Mouse (Mus musculus): ENCODE data around the gene 9530003J23Rik.

The 9530003J23Rik gene

DNA sequence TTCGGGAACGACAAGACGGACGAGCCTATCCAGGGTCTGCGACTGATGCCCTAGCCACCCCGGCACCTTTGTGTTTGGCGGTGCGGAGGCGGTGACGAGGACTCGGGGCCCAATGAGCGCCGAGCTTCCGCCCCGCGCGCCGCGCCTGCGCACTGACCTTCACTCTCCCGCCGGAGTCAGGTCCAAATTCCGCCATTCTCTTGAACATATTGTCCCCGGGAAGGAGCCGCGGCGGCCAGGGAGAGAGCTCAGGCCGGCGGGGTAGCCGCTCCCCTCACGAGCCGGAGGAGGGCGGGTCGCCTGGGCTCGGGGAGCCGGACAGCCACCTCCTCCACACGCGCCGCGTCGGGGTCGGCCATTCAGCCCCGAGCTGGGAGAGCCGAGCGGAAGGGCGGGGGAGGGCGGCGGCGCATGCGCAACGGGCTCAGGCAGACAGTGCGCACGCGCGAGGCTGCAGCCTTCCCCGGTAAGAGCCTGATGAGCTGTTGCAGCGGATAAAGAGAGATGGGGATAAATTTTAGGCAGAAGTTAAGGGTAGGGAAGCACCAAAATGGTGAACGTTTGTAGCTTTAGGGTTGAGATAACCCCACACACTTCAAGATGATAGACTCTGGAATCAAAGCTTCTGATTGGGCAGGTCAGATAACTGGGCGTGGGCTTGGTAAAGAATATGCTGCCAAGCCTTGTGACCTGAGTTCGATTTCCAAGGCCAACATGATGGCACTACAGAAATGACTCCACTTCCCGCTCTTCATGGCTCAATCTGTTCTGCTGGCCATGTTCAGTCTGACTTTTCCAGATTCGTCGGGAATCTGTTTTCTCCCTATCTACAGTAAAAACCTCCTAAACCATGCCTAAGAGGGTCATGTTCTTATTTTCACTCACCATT lies 14.2 kb downstream of the 9530003J23Rik start, which contains the start of gene Yeats4:
Gene Yeats4 (minus strand): TSS at position 406 of the 889 bp plus-strand sequence.
- 1% methylated on average over 63 of the region's 63 CpGs for WGBS

DNA sequence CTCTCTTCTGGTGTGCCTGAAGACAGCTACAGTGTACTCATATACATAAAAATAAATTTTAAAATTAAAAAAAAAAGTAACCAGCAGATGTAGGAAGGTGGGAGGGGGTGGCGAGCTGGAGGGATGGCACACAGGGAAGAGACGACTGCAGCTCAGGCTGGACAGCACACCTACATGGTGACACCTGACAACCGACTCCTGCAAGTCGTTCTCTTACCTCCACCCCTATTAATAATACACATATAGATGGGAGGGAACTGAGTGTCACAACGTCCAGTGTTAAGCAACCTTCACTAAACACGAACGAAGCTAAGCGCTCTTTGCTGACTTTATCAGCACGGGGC lies 14.8 kb downstream of the 9530003J23Rik start:
- under 1% methylated on average over 9 of the region's 9 CpGs for WGBS

- whole genome bisulfite sequencing, result 38% methylated on average over 3 of the region's 3 CpGs
Measured at GRCm38 (mm10) chr10:117222821-117223220, 15.7 kb downstream of the 9530003J23Rik start.

DNA sequence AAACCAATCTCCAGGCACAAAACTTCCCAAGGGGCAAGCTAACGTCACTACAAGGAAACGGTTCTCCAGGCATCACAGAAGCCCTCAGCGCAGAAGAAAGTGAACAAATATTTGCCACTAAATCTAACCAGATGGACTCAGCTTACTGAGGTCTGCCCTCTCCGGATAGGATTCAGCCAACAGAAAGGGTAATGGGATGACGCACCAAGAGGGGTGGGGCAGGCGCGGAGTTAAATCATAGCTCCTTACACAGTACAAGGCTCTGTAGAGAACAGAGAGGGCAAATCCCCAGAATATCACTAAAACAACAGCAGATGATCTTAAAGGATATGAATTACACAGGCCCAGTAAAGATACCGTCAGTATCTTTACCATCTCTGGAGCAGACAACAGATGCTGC lies 20.2 kb downstream of the 9530003J23Rik start:
- 94% methylated on average over 8 of the region's 8 CpGs for WGBS

DNA sequence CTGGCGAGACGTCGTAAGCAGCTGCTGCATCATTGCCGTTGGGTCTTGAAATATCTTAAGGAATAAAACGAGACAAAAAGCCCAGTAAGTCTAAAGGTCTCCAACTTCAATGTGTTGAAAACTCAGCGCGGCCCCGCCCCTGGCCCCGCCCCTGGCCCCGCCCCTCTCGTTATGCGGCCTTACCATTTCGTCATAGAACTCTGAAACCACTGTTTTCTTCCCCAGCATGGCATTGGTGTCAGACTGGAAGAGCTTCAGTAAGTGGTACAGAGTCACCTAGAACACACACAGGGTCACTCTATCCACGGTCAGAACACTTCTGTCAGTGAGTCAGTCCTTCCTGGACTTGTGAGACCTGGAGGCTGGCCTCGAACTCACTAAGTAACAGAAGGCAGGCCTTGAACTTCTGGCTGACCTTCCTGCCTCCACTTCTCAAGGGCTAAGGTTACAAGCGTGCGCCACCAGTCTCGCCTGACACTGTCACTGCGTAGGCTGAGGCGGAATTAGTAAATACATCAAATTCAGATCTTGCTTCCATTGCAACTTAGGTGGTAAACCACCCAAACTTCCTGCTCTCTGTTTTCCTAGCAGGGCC lies 21.2 kb downstream of the 9530003J23Rik start:
- 81% methylated on average over 20 of the region's 20 CpGs for WGBS

DNA sequence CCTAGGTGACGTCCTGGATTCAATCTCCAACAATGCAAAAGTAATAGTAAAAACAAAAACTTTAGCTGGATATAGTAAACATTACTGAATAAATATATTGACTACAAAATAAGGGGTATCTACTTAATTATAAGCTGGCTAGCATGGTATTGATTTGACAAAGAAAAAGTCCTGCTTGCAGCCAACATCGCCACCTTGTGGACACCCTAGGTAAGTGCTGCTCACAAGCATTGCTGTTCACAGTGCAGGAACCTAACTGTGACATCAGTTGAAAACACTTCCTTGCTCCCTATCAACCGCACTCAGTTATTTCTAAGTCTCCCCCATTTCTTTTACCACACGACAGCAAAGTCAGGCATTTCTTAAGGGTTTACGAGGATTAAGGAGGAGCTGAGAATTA lies 21.7 kb downstream of the 9530003J23Rik start:
- 63% methylated on average over 5 of the region's 5 CpGs for WGBS

DNA sequence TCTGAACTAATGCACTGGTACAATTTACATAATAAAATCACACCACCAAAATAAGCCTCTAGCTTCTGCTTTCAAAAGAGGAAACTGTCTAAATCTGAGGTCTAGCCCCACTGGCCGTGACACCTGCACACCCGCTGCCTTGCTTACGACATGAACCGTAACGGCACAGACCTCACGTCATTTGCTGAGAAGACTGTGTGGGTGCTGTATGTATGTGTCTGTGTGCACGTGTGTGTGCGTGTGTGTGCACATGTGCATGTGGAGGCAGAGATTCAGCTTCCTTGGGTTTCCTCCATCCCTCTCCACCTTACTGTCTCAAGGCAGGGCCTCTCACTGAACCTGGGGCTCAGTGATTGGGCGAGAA lies 22.4 kb downstream of the 9530003J23Rik start:
- 84% methylated on average over 9 of the region's 9 CpGs for WGBS

DNA sequence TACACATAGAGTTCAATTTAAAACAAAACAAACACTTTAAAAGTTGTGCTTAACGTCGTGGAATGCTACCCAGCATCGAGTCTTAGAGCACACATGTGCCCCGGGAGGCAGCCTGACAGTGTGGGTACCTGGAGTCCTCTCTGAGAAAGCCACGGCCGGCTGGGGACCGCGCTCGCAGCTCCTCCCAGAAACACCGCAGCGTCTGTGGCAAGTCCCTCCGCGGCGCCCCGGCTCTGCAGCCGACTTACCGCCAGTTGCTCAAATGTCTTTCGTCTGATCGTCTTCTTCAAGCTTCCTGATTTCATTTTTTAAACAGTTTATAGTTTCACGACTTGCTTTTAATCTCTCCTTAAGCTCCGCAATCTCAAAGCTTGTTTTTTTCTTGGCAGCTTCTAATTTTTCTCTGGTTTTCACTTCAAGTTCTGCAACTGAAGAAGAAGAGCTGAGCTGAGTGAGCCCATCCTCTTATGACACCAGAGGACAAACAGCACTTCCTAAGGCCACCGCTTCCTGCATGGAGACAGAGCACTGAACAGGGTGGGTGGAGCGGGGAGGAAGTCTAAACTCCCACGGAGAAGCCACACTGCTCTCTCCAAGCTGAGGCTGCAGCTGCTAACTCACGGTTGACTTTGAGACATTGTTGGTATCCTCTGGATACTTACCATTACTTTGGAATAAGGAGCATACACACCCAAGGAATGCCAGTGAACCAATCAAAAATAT lies 22.9 kb downstream of the 9530003J23Rik start:
- 89% methylated on average over 25 of the region's 25 CpGs for WGBS

- 91% methylated on average over 6 of the region's 6 CpGs for WGBS
Measured at GRCm38 (mm10) chr10:117211023-117211422, 27.5 kb downstream of the 9530003J23Rik start.

DNA sequence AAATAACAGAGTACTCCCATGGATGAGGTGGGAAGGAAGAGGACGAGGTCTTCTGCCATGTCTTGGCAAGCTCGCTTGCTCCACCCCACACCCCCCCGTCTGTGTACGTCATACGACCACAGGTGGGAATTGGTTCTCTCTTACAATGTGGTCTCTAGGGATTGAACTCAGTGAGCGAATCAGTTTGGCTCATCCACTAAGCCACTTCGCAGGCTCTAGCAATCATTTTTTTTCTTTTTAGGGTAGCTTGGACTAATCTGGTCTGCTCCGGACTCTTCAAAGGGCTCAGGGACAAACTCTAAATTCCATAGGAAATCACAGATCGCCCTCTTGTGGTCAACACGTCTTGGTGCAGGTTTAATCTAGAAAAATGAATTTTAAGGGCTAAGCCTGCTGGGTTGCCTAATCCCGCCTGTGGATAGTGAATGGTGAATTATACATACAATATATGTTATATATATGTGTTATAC lies 29.0 kb downstream of the 9530003J23Rik start:
- 6% methylated on average over 11 of the region's 11 CpGs for WGBS

DNA sequence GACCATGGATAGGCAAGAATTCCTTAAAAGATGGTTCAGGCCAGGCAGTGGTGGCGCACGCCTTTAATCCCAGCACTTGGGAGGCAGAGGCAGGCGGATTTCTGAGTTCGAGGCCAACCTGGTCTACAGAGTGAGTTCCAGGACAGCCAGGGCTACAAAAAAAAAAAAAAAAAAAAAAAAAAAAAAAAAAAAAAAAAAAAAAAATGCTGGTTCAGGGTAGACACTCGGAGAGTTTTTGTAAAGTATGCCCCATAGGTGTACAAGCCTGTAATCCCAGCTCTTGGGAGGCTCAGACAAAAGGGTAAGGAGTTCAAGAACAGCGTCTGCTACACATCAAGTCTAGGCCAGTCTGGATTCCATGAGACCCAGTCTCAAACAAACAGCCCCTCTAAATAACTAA lies 29.7 kb downstream of the 9530003J23Rik start:
- WGBS, result 91% methylated on average over 6 of the region's 6 CpGs

GRCm38 (mm10) chr10:117208221-117208620 lies 30.3 kb downstream of the 9530003J23Rik start:
- WGBS, result 86% methylated on average over 15 of the region's 15 CpGs

DNA sequence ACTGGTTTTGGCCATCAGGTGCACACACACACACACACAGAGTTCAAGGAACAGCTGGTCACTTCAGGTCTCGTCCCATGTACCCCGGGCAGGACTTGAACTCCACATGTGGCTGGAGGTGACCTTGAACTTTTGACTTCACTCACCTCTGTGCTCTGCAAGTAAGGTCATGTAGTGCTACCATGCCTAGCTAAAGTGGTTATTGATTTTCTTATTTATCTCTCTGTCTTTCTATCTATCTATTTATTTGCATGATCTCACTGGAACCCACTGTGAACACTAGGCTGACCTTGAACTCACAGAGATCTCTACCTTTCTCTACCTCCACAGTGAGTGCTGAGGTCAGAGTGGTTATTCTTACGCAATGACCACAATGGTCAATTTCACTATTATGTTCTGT lies 32.4 kb downstream of the 9530003J23Rik start:
- 95% methylated on average over 3 of the region's 3 CpGs for WGBS

- WGBS, result 80% methylated on average over 2 of the region's 2 CpGs
Measured at GRCm38 (mm10) chr10:117203558-117203981, 34.9 kb downstream of the 9530003J23Rik start.

GRCm38 (mm10) chr10:117202981-117203557 lies 35.4 kb downstream of the 9530003J23Rik start:
- WGBS, result 86% methylated on average over 17 of the region's 17 CpGs

- 78% methylated on average over 3 of the region's 3 CpGs for WGBS
Measured at GRCm38 (mm10) chr10:117199701-117200100, 38.8 kb downstream of the 9530003J23Rik start.

- WGBS, result 93% methylated on average over 3 of the region's 3 CpGs
Measured at GRCm38 (mm10) chr10:117196696-117197095, 41.8 kb downstream of the 9530003J23Rik start.

DNA sequence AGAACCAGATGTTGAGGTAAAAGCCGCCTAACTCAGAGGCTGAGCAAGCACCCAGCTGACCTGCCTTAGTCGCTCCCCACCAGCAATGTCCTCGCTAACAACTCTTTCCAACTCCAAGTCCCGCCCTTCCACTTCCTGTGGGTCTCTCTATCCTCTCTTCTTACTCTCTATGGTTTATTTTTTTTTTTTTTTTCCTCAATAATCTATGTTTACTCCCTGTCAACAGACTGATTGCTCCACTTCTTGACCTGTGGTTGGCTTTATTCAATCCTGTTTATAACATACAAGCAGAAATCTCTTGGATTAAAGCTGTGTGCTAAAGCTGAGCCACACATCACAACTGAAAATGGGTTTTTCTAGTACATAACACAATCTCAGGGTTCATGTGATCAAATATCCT lies 42.8 kb downstream of the 9530003J23Rik start:
- WGBS, result 97% methylated on average over 4 of the region's 4 CpGs

DNA sequence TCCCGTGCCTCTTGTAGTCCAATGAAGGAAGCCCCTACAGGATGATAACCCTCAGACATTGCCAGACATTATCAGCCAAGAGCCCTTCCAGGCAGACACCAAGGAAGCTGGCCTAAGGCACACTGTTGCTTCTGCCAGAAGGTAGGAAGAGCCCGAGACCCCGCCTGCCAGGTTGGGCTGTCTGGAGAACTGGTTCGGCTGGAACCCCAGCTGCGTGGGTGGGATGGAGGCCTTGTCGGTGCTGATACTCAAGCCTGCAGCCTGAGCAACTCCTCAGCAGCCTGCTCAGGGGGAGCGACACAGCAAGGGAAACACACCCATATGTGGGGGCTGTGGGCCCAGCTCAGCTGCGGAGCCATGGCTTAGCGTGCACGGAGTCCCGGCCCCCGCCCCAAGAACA lies 43.5 kb downstream of the 9530003J23Rik start:
- WGBS, result 95% methylated on average over 12 of the region's 12 CpGs

DNA sequence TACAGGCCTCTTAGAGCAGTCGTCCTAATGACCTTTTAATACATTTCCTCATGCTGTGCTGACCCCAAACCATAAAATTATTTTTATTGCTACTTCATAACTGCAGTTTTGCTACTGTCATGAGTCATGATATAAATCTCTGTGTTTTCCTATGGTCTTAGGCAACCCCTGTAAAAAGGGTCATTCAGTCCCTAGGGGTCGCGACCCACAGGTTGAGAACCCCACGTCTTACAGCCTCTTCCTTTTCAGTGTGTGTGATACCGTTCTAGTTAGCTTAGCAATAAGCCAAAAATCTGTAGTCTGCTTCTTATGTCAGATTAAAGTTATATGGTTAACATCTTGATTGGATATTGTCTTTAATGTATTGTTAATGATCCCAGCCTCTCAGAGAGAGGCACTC lies 45.1 kb downstream of the 9530003J23Rik start:
- 85% methylated on average over 5 of the region's 5 CpGs for WGBS

- 79% methylated on average over 9 of the region's 9 CpGs for WGBS
Measured at GRCm38 (mm10) chr10:117185399-117186089, 53.0 kb downstream of the 9530003J23Rik start.
